Mouse (Mus musculus) bone marrow, adult 2 months (tissue): Measurements from ENCODE around the gene Slco1a6. TPM values are rescaled to one million over a fixed set of nuclear protein-coding genes. Genes with fewer than 3 reads are reported as not detected.

ENCODE experiments used
- H3K27ac ChIP-seq: fragments of 200-500 bp; 2 replicates; pipeline ENCODE4 v1.5.1; 2012; ENCODE audit warnings: low read depth, mild to moderate bottlenecking, control low read depth, inconsistent platforms, low read length; ENCODE audit not compliant: control insufficient read depth, poor library complexity, insufficient read depth
- H3K4me1 ChIP-seq: fragments of 200-500 bp; 2 replicates; pipeline ENCODE4 v1.6.1; 2011; ENCODE audit warnings: low read length; ENCODE audit not compliant: control insufficient read depth, insufficient read depth
- H3K4me3 ChIP-seq: fragments of 200-500 bp; replicated peaks from 2 replicates; pipeline ENCODE3; 2011; ENCODE audit warnings: mild to moderate bottlenecking, low read depth, low read length, control low read depth; ENCODE audit not compliant: control insufficient read depth
- CTCF ChIP-seq: fragments of 200-500 bp; IDR thresholded peaks from 2 replicates; pipeline ENCODE4 v1.5.1; 2011; ENCODE audit warnings: low read length, control low read depth; ENCODE audit not compliant: control insufficient read depth, insufficient read depth
- POLR2A ChIP-seq: fragments of 200-500 bp; IDR thresholded peaks from 2 replicates; pipeline ENCODE4 v1.6.1; 2011; ENCODE audit warnings: low read depth, mild to moderate bottlenecking, control low read depth, low read length, borderline replicate concordance; ENCODE audit not compliant: control insufficient read depth
- WGBS: fragments of 180-500 bp; shearing (Covaris S2); methylation state at CpG from one replicate; pipeline ENCODE4 v1.1.7; 2018; 5-methylcytosine and 5-hydroxymethylcytosine counted together
- polyA plus RNA-seq: library from polyadenylated mRNA; stranded (reverse); fragments of >200 nt; gene quantifications from 2 replicates; pipeline ENCODE4 v1.2.4, GENCODE M21; 2011; ENCODE audit warnings: low replicate concordance; ENCODE audit not compliant: missing spikeins, insufficient read depth, insufficient read length

Slco1a6 gene
- polyA plus RNA-seq, 1 experiment: not detected

DNA sequence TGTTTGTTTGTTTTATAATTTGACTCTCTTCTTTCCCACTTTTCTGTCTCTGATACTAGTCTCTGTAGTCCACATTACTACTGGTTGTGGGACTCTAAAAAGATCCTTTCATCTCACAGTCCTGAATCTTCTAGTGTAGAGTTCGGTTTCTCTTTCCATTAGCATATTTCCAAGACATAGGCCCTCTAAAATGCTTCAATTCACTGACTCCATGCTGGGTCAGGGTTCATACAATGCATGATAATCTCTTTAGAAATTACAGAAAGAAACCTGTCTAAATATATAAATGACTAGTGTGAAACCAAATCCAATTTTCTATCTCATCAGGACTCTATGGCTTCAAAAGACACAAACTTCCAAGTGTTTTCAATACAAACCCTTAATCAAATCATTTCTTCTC lies 160.6 kb downstream of the Slco1a6 start:
- no peaks in the 10 kb centered on the region for H3K4me1 ChIP-seq
- WGBS: 67% methylated on average over 1 of the region's 1 CpGs
- no peak overlapping the region for H3K27ac ChIP-seq
- H3K4me3 ChIP-seq: no peak overlapping the region
- TF ChIP-seq POLR2A: no peak
- TF ChIP-seq CTCF: no peak

- 82% methylated on average over 2 of the region's 2 CpGs for WGBS
- H3K4me1 ChIP-seq: no peaks in the 10 kb centered on the region
- no peak overlapping the region for H3K27ac ChIP-seq
- H3K4me3 ChIP-seq: no peak overlapping the region
- TF ChIP-seq POLR2A: no peak
- TF ChIP-seq CTCF: no peak
Measured at GRCm38 (mm10) chr6:142045746-142046145, 162.6 kb downstream of the Slco1a6 start.

DNA sequence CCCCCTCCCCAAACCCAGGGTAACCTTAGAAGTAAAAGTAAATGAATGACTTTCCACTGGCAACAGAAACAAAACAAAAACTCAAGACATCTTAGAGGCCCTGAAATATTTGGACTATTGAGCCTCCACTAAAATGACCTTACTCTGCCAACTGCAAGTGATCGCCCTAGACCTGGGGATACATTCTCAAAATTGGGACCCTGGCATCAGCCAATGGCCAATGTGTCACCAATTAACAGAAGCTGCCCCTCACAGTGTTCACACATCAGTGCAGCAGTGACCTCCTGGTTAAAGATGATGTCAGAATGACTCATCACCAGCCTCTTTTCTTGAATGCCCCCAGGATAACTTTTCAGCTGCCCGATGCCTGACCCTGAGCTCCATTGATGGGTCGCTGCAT lies 166.4 kb downstream of the Slco1a6 start:
- H3K4me3 ChIP-seq: no peak overlapping the region
- WGBS: 86% methylated on average over 3 of the region's 3 CpGs
- TF ChIP-seq POLR2A: no peak
- TF ChIP-seq CTCF: no peak
- no peaks in the 10 kb centered on the region for H3K4me1 ChIP-seq
- H3K27ac ChIP-seq: no peak overlapping the region

DNA sequence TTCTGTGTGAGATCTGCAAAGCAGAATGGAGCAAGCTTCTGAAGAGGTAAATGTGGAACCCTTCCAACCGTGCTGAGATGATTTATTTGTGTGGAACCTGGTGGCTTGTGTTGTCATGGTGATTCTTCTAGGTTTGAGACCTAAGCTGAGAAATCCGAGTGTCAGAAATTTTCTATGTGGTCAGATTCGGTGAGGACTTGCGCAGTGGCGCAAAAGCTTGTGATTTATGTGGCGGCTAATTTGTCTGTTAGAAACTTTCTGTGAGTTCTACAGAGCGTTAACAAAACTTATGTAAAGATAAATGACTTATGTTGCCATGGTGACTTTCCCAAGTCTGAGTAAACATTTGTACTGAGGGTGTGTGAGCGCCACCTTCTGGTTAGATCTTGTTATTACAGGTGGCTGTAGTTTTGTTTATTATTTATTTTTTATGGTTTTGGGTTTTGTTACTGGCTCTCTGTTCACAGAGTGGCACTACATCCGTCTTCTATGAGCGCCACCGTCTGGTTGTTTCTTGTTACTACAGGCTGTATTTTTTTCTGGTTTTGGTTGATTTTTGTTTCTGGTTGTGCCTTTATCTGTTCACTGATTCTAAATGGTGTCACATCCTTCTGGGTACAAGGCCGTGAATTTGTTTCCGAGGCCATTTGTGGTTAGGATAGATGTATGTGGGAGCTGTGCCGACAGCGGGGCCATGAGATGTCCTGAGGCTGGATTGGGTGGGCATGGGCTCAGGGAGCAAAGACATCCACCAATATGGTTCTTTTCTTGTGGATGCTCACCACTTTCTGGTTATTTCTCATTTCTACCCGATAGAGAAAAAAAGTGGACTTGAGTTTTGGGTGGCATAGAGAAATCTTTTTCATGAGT lies 167.8 kb downstream of the Slco1a6 start:
- TF ChIP-seq CTCF (no peak), POLR2A (no peak)
- 36% methylated on average over 16 of the region's 16 CpGs for WGBS
- no peaks in the 10 kb centered on the region for H3K4me1 ChIP-seq
- H3K4me3 ChIP-seq: no peak overlapping the region
- no peak overlapping the region for H3K27ac ChIP-seq

DNA sequence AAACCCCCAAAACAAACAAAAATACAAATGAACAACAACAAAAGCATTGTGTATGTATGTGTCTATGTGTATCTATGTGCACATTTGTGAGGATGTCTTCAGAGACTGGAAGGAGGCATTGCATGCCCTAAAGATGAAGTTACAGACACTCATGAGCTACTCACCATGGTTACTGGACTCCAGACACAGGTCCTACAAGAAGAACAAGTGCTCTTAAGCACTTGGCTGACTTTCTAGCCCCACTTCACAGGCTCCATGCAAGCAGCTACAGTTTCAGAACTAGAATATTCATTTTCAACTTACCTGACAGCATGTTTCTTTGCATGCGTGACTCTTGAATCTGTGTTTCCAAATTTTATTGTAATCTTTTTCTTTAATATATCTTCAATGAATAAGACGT lies 172.6 kb downstream of the Slco1a6 start:
- Histone ChIP-seq H3K4me1 (no peaks in the 10 kb centered on the region), H3K4me3 (no peak overlapping the region), H3K27ac (no peak overlapping the region)
- TF ChIP-seq CTCF (no peak), POLR2A (no peak)
- WGBS: 79% methylated on average over 2 of the region's 2 CpGs

Other genes with a start within 250 kb of the Slco1a6 start
- not detected in 2 replicates for gene Gm6614, start 197.1 kb downstream of the Slco1a6 start, polyA plus RNA-seq
- not detected in 2 replicates for gene Iapp, start 89.9 kb upstream of the Slco1a6 start, polyA plus RNA-seq
- 0.62 TPM in 1 of 2 replicates, not detected in the other for gene Slco1a5, start 114.5 kb upstream of the Slco1a6 start, polyA plus RNA-seq
- 2.5 and 5.2 TPM in 2 replicates for gene Pyroxd1, start 137.1 kb upstream of the Slco1a6 start, polyA plus RNA-seq
- 47.4 and 59.3 TPM in 2 replicates for gene Recql, start 178.6 kb upstream of the Slco1a6 start, polyA plus RNA-seq
- gene Golt1b, start 178.7 kb upstream of the Slco1a6 start, polyA plus RNA-seq: 9.3 and 13.2 TPM in 2 replicates
- not detected in 2 replicates for gene Spx, start 204.9 kb upstream of the Slco1a6 start, polyA plus RNA-seq